Mouse (Mus musculus): ENCODE measurements at regions not wholly inside any gene's neighbourhood (a gene's known extent, or its start where the extent isn't known, plus 50 kb on each side); places are given as distances from the start of the nearest gene placed in this dataset.

- TF ChIP-seq CTCF (IDR thresholded peaks at IDR 0.05; ENCODE audit: insufficient read depth, low read depth, low read length) (no peak), POLR2A (IDR thresholded peaks at IDR 0.05; ENCODE audit: insufficient read depth, low read depth, low read length) (no peak)
Measured at GRCm38 (mm10) chr6:127288946-127289345, 137.0 kb upstream of the Ccnd2 start.
